Mouse (Mus musculus) olfactory bulb, adult 2 months (tissue): ENCODE data around the gene Insrr. TPM values are rescaled to one million over a fixed set of nuclear protein-coding genes. Genes with fewer than 3 reads are reported as not detected.
A peak's percentile ranks its signal among the peaks of the same experiment; 100 is the strongest.

Experiments used
- H3K27ac ChIP-seq: fragments of 200-500 bp; 2 replicates; pipeline ENCODE4 v1.5.1; 2012; ENCODE audit warnings: low read depth, low read length; ENCODE audit not compliant: insufficient read depth
- H3K4me1 ChIP-seq: fragments of 200-500 bp; 2 replicates; pipeline ENCODE4 v1.6.1; 2012; ENCODE audit warnings: low read length; ENCODE audit not compliant: control insufficient read depth, insufficient read depth
- H3K4me3 ChIP-seq: fragments of 200-500 bp; 2 replicates; pipeline ENCODE4 v1.5.1; 2012; ENCODE audit warnings: mild to moderate bottlenecking, low read depth, low read length, moderate library complexity; ENCODE audit not compliant: insufficient read depth
- CTCF ChIP-seq: fragments of 200-500 bp; IDR thresholded peaks from 2 replicates; pipeline ENCODE4 v1.5.1; 2012; ENCODE audit warnings: low read depth, mild to moderate bottlenecking, low read length, moderate library complexity; ENCODE audit not compliant: insufficient read depth
- POLR2A ChIP-seq: fragments of 200-500 bp; IDR thresholded peaks from 2 replicates; pipeline ENCODE4 v1.6.1; 2012; ENCODE audit warnings: mild to moderate bottlenecking, low read depth, low read length, moderate library complexity; ENCODE audit not compliant: insufficient read depth
- WGBS: fragments of 180-500 bp; shearing (Covaris S2); methylation state at CpG from one replicate; pipeline ENCODE4 v1.1.7; 2018; 5-methylcytosine and 5-hydroxymethylcytosine counted together
- polyA plus RNA-seq: library from polyadenylated mRNA; stranded (reverse); fragments of >200 nt; gene quantifications from 2 replicates; pipeline ENCODE4 v1.2.4, GENCODE M21; 2012; ENCODE audit warnings: low replicate concordance; ENCODE audit not compliant: missing spikeins, insufficient read depth, insufficient read length

Insrr gene
- polyA plus RNA-seq, 1 experiment, result not detected

GRCm38 (mm10) chr3:87768844-87769243 lies 27.9 kb upstream of the Insrr start:
- WGBS, result 3% methylated on average over 37 of the region's 37 CpGs
- no peak overlapping the region for H3K27ac ChIP-seq
- TF ChIP-seq CTCF (peak; percentile 84), POLR2A (no peak)
- peaks cover 11% of the 10 kb centered on the region for H3K4me1 ChIP-seq
- peak overlapping the region; percentile 35 for H3K4me3 ChIP-seq

GRCm38 (mm10) chr3:87769506-87769905 lies 27.2 kb upstream of the Insrr start:
- Histone ChIP-seq H3K27ac (no peak overlapping the region), H3K4me3 (no peak overlapping the region), H3K4me1 (peaks cover 6% of the 10 kb centered on the region)
- 90% methylated on average over 8 of the region's 8 CpGs for WGBS
- TF ChIP-seq CTCF, result no peak
- TF ChIP-seq POLR2A, result no peak

- 4% methylated on average over 4 of the region's 4 CpGs for WGBS
- peaks cover 5% of the 10 kb centered on the region for H3K4me1 ChIP-seq
- TF ChIP-seq CTCF (no peak), POLR2A (no peak)
- no peak overlapping the region for H3K4me3 ChIP-seq
- H3K27ac ChIP-seq, result no peak overlapping the region
Observed at GRCm38 (mm10) chr3:87770280-87770679, 26.5 kb upstream of the Insrr start.

- TF ChIP-seq CTCF (no peak), POLR2A (no peak)
- H3K27ac ChIP-seq, result no peak overlapping the region
- WGBS, result 71% methylated on average over 6 of the region's 6 CpGs
- H3K4me1 ChIP-seq, result peaks cover 5% of the 10 kb centered on the region
- no peak overlapping the region for H3K4me3 ChIP-seq
Observed at GRCm38 (mm10) chr3:87771088-87771487, 25.7 kb upstream of the Insrr start.

GRCm38 (mm10) chr3:87778283-87778682 lies 18.5 kb upstream of the Insrr start:
- TF ChIP-seq CTCF, result no peak
- no peak for TF ChIP-seq POLR2A
- H3K27ac ChIP-seq, result no peak overlapping the region
- H3K4me1 ChIP-seq, result peaks cover 3% of the 10 kb centered on the region; the same call in 1 of the 2 replicates
- H3K4me3 ChIP-seq, result no peak overlapping the region
- WGBS, result 62% methylated on average over 23 of the region's 23 CpGs

GRCm38 (mm10) chr3:87779086-87779485 lies 17.7 kb upstream of the Insrr start:
- TF ChIP-seq POLR2A (no peak), CTCF (no peak)
- peaks cover 3% of the 10 kb centered on the region; the same call in 1 of the 2 replicates for H3K4me1 ChIP-seq
- no peak overlapping the region for H3K4me3 ChIP-seq
- WGBS, result 65% methylated on average over 2 of the region's 2 CpGs
- H3K27ac ChIP-seq, result no peak overlapping the region

- TF ChIP-seq CTCF (no peak), POLR2A (no peak)
- Histone ChIP-seq H3K4me1 (peaks cover 4% of the 10 kb centered on the region; the same call in 1 of the 2 replicates), H3K27ac (no peak overlapping the region), H3K4me3 (no peak overlapping the region)
- WGBS, result 90% methylated on average over 25 of the region's 25 CpGs
Observed at GRCm38 (mm10) chr3:87783282-87784023, 13.3 kb upstream of the Insrr start.

- no peak for TF ChIP-seq POLR2A
- TF ChIP-seq CTCF, result no peak
- Histone ChIP-seq H3K27ac (no peak overlapping the region), H3K4me1 (peaks cover 4% of the 10 kb centered on the region; the same call in 1 of the 2 replicates), H3K4me3 (no peak overlapping the region)
- 92% methylated on average over 5 of the region's 5 CpGs for WGBS
Observed at GRCm38 (mm10) chr3:87785156-87785555, 11.6 kb upstream of the Insrr start.

- TF ChIP-seq POLR2A (no peak), CTCF (no peak)
- Histone ChIP-seq H3K4me3 (no peak overlapping the region), H3K4me1 (peaks cover 4% of the 10 kb centered on the region; the same call in 1 of the 2 replicates), H3K27ac (no peak overlapping the region)
- 41% methylated on average over 6 of the region's 6 CpGs for WGBS
Observed at GRCm38 (mm10) chr3:87785626-87786214, 11.0 kb upstream of the Insrr start.

GRCm38 (mm10) chr3:87789248-87789647 lies 7.5 kb upstream of the Insrr start:
- peaks cover 4% of the 10 kb centered on the region; the same call in 1 of the 2 replicates for H3K4me1 ChIP-seq
- no peak overlapping the region for H3K4me3 ChIP-seq
- TF ChIP-seq CTCF (no peak), POLR2A (no peak)
- no peak overlapping the region for H3K27ac ChIP-seq
- 54% methylated on average over 1 of the region's 1 CpGs for WGBS
